Mouse (Mus musculus): ENCODE results near the gene Btg2. TPM values are rescaled to one million over a fixed set of nuclear protein-coding genes. Genes with fewer than 3 reads are reported as not detected.

Btg2 gene
- total and polyA plus RNA-seq, 3 experiments: 7.2 to 19.7 (median 11.6) TPM

DNA sequence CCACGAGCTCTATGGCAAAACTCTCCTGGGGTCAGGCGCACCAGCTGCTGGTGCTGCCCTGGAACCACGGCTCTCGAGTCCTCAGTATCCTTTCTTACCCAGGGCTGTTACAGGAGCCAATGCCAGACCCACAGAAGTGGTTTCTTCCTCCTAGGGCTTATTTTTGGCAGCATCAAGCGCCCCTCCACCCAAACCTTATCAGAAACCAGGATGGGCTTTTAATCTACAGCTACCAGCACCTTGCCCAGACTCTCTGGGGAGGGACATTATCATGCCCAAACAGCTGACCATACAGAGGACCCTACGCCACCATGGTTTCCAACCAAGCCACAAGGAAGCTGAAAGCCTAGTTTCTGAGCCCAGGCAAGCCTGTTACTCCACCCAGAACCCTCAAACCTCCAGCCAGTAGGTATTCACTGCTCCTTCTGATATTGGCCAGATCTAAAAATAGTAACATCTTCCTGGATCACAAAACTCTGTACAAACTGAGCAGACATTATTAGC is 5.8 kb downstream of the Btg2 start:
- DNase-seq (ENCODE audit: extremely low read depth): no peak
- in situ Hi-C loops (cut with MboI; ENCODE audit: low pct_ligation_motif_present, low pct_unique_long_range_greater_than_20kb, low sequenced_read_pairs) (no loop called here), dilution Hi-C loops (cut with MboI; ENCODE audit: extremely low pct_ligation_motif_present, extremely low pct_unique_long_range_greater_than_20kb, low sequenced_read_pairs) (no loop called here)
- H3K4me1 ChIP-seq (ENCODE audit: control insufficient read depth in 1 of 2, insufficient read depth in 2 of 2): peaks cover 3 to 28% of the 10 kb centered on the region in 2 experiments
- no peak overlapping the region for H3K27ac ChIP-seq (ENCODE audit: insufficient read depth, low read depth)
- no peak overlapping the region for H3K4me2 ChIP-seq (ENCODE audit: insufficient read depth, low read depth, poor library complexity, severe bottlenecking)
- no peaks in the 10 kb centered on the region for H3K27me3 ChIP-seq (replicated peaks)
- no peak for TF ChIP-seq CTCF (conservative IDR thresholded peaks at IDR 0.05 in 1 of 2, IDR thresholded peaks at IDR 0.05 in 1 of 2; ENCODE audit: low read depth in 2 of 2, low read length in 2 of 2)
- no peak for TF ChIP-seq POLR2A (IDR thresholded peaks at IDR 0.05; ENCODE audit: low read depth, low read length)
- TF ChIP-seq NRF1 (IDR thresholded peaks at IDR 0.05; ENCODE audit: low read depth, low read length): no peak
- TF ChIP-seq HCFC1 (IDR thresholded peaks at IDR 0.05; ENCODE audit: low read depth, low read length): no peak
- no peak for TF ChIP-seq MEF2A (IDR thresholded peaks at IDR 0.05; ENCODE audit: borderline replicate concordance, low read depth, low read length)
- no peak for TF ChIP-seq RCOR1 (conservative IDR thresholded peaks at IDR 0.05; ENCODE audit: low read depth, low read length)
- TF ChIP-seq MAX (IDR thresholded peaks at IDR 0.05; ENCODE audit: low read length): no peak
- no peak for TF ChIP-seq GABPA (IDR thresholded peaks at IDR 0.05; ENCODE audit: insufficient replicate concordance, low read depth, low read length)
- no peak for TF ChIP-seq ZMIZ1 (IDR thresholded peaks at IDR 0.05; ENCODE audit: low read depth, low read length)
- TF ChIP-seq PAX5 (IDR thresholded peaks at IDR 0.05; ENCODE audit: low read length): no peak
- no peak for TF ChIP-seq NELFE (IDR thresholded peaks at IDR 0.05; ENCODE audit: low read depth, low read length)
- no peak overlapping the region for H3K9ac ChIP-seq (ENCODE audit: insufficient read depth, low read depth)
- no peak overlapping the region for H3K4me3 ChIP-seq (replicated peaks in 1 of 3; ENCODE audit: low read depth in 2 of 3, low read length in 2 of 3, poor library complexity in 1 of 3)
- peaks cover 13 to 33% of the 10 kb centered on the region in 2 experiments for H3K36me3 ChIP-seq (replicated peaks in 1 of 2; ENCODE audit: control insufficient read depth in 1 of 2, insufficient read depth in 1 of 2, low read length in 1 of 2)
- H3K79me2 ChIP-seq (replicated peaks; ENCODE audit: control insufficient read depth, extremely low read depth, insufficient read depth, poor library complexity, severe bottlenecking): peaks cover 6% of the 10 kb centered on the region; the same call in 1 of the 2 replicates
- no peaks in the 10 kb centered on the region for H3K9me3 ChIP-seq (replicated peaks; ENCODE audit: low read length)

DNA sequence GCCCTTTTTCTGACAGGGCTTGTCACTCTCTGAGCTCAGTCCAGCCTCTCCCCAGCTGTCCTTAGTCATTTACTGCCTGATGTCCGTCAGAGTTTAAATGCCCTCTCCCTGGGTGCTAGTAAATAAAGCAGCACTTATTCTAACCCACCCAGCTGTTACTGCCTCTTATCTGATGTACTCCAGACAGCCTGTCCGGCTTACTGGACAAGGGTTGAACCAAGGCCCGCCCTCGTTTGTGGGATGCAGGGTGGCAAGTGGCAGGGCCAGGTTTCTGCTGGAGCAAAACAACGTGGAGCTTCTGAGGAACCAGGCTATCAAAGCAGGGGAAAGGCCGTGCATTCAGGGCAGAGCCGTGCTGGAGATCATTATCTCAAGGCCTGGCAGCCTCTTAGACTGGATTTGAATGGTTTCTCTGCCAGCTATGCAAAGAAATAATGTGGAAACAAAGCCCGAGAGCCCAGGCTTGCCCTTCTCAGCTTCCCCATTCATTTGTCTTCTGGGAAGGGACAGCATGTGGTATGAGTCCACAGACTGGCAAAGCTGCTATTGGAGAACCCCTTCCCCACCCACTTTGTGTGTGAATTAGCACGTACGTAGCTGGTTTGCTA is 7.4 kb downstream of the Btg2 start:
- Histone ChIP-seq H3K9me3 (replicated peaks; ENCODE audit: low read length) (peaks cover under 1% of the 10 kb centered on the region), H3K4me3 (replicated peaks in 1 of 3; ENCODE audit: low read depth in 2 of 3, low read length in 2 of 3, poor library complexity in 1 of 3) (no peak overlapping the region), H3K9ac (ENCODE audit: insufficient read depth, low read depth) (no peak overlapping the region), H3K79me2 (replicated peaks; ENCODE audit: control insufficient read depth, extremely low read depth, insufficient read depth, poor library complexity, severe bottlenecking) (no peaks in the 10 kb centered on the region), H3K27ac (ENCODE audit: insufficient read depth, low read depth) (no peak overlapping the region), H3K4me2 (ENCODE audit: insufficient read depth, low read depth, poor library complexity, severe bottlenecking) (no peak overlapping the region), H3K36me3 (replicated peaks in 1 of 2; ENCODE audit: control insufficient read depth in 1 of 2, insufficient read depth in 1 of 2, low read length in 1 of 2) (peaks cover 6 to 24% of the 10 kb centered on the region in 2 experiments), H3K4me1 (ENCODE audit: control insufficient read depth in 1 of 2, insufficient read depth in 2 of 2) (peaks cover 10 to 29% of the 10 kb centered on the region in 2 experiments), H3K27me3 (replicated peaks) (no peaks in the 10 kb centered on the region)
- DNase-seq (ENCODE audit: extremely low read depth): no peak
- no peak for TF ChIP-seq E2F4 (IDR thresholded peaks at IDR 0.05; ENCODE audit: insufficient replicate concordance, low read depth, low read length)
- no peak for TF ChIP-seq MXI1 (IDR thresholded peaks at IDR 0.05; ENCODE audit: low read depth, low read length)
- TF ChIP-seq POLR2A (IDR thresholded peaks at IDR 0.05; ENCODE audit: low read depth, low read length): no peak
- TF ChIP-seq POLR2AphosphoS2 (IDR thresholded peaks at IDR 0.05; ENCODE audit: low read depth, low read length): no peak
- in situ Hi-C loops (cut with MboI; ENCODE audit: low pct_ligation_motif_present, low pct_unique_long_range_greater_than_20kb, low sequenced_read_pairs): no loop called here
- dilution Hi-C loops (cut with MboI; ENCODE audit: extremely low pct_ligation_motif_present, extremely low pct_unique_long_range_greater_than_20kb, low sequenced_read_pairs): no loop called here

All from CH12.LX (cell line).